Mouse (Mus musculus) cerebellum, adult 9-10 months (tissue): ENCODE measurements around the gene Bri3bp.
A peak's percentile ranks its signal among the peaks of the same experiment; 100 is the strongest.

Experiments used
- DNase-seq: peaks from one replicate; pipeline ENCODE4 v3.0.0; 2022

Bri3bp gene

GRCm38 (mm10) chr5:125441234-125442114 lies at the start of gene Bri3bp:
Bri3bp (plus strand) TSS chr5:125441568.
- peak; percentile 64 for DNase-seq

DNA sequence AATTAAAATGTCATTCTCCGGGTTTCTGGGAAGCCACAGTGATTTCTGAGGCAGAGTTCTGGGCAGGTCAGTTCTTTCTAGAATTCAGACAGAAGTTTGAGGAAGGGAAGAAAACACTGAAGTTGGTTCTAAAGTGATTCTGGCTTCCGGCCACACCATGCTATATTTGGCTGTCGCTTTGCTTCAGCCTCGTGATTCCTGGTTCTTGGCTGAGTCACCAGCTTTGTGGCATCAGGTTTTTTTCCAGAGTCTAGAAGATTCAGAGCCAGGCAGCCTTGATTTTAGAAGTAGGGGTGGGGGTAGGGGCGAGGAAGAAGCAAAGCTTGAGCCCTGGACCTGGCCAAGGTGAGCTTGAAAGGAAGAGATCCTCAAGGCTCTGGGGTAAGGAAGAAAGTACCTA lies 49.8 kb upstream of the Bri3bp start:
- peak; percentile 84 for DNase-seq

DNA sequence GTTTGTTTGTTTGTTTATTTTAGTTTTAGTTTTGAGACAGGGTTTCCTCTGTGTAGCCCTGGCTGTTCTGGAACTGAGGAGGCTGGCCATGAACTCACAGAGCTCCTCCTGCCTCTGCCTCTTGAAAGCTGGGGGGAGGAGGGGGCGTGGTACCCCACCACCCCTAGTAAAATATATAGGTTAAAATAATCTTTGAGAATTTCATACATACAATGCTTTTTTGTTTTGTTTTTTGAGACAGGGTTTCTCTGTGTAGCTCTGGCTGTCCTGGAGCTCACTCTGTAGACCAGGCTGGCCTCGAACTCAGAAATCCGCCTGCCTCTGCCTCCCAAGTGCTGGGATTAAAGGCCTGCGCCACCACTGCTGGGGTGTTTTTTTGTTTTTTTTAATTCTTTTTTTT lies 49.2 kb upstream of the Bri3bp start:
- peak; percentile 60 for DNase-seq

GRCm38 (mm10) chr5:125392618-125392976 lies 48.8 kb upstream of the Bri3bp start:
- no peak for DNase-seq

GRCm38 (mm10) chr5:125392977-125393621 lies 48.3 kb upstream of the Bri3bp start:
- peak; percentile 95 for DNase-seq

DNA sequence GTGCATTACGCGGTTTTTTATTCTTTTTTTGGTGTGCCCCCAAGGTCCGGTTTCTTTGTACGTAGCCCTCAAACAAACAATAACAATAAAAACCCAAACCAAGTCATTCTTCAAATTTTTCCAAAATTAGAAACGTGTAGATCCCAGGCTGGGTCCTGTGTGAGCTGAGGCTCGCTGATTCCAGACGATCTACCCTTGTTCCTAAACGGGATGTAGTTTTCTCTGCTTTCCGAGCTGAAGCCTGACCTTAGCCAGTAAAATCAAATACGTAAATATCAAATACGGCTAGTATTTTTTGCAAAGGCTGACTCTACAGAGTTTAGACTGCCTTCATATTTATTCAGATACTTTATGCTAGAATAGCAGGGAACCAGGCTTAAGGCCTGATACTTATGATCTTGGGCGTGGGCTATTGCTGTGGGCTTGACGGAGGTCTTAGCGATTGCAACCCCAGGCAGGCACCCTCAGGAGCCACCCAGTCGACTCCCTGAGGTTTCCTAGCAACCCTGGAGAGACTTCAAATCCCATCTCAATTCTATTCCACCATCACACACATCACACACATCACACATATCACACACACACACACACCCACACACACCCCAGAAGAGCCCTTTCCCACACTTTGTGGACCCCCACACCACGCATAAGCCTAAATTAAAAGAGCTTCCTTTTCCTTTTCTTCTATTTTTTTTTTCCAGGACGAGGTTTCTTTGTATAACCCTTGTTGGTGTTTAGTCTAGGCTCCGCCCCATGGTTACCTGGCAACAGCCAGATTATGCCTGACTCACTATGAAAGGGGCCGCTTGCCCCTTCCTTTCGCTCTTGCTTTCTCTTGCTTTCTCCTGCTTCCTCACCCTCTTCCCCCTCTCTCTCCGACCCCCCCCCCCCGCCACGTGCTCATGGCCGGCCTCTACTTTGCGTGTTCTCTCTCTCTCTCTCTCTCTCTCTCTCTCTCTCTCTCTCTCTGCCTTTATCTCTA lies 47.5 kb upstream of the Bri3bp start:
- peak; percentile 71 for DNase-seq

DNA sequence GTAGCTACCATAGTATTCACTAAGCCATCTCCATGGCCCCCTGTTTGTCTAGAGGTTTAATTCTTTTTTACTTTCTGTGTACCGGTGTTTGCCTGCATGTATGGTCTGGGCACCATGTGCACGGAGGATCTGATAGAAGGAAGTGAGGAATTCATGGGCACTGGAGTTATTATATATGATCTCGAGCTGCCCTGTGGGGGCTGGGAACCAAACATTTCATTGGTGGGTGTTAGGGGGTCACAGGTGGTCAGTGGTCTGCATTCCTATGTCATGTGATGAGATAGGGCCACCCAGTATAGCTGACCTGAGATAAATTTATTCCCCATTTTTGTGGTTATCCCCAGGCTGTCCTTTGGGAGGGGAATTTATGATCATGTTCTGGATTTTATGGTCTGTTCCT lies 46.4 kb upstream of the Bri3bp start:
- DNase-seq: no peak

DNA sequence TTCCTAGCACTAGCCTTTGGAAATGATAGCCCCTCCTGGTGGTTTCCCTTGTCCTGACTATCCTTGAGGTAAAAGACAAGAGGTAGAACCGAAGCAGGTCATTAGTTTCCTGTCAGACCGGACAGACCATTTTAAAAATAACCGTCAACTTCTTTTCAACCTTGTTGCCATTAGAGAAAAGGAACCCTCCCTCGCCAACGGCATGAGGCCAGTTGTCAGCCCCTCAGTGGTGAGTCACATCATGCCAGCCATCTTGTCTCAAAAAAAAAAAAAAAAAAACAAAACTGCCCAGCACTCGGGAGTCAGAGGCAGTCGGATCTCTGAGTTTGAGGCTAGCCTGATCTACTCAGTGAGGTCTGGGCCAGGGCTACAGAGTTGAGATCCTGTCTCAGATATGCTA lies 40.5 kb upstream of the Bri3bp start:
- no peak for DNase-seq

GRCm38 (mm10) chr5:125402476-125402875 lies 38.9 kb upstream of the Bri3bp start:
- DNase-seq: no peak

DNA sequence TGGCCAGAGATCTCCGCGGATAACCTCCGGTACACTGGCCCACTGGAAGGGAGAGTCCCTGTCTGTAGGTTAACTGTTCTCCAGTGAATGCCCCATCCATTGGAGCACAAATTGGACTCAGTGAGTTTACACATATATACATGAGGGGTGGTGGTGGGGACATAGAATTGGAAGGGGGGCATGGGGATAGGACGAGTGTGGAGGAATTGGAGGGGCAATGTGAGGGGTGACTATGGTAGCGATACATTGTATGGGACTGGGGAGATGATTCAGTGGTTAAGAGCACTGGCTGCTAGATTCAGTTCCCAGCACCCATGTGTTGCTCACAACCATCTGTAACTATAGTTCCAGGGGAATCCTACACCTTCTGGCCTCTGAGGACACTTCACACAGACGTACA lies 38.4 kb upstream of the Bri3bp start:
- no peak for DNase-seq

DNA sequence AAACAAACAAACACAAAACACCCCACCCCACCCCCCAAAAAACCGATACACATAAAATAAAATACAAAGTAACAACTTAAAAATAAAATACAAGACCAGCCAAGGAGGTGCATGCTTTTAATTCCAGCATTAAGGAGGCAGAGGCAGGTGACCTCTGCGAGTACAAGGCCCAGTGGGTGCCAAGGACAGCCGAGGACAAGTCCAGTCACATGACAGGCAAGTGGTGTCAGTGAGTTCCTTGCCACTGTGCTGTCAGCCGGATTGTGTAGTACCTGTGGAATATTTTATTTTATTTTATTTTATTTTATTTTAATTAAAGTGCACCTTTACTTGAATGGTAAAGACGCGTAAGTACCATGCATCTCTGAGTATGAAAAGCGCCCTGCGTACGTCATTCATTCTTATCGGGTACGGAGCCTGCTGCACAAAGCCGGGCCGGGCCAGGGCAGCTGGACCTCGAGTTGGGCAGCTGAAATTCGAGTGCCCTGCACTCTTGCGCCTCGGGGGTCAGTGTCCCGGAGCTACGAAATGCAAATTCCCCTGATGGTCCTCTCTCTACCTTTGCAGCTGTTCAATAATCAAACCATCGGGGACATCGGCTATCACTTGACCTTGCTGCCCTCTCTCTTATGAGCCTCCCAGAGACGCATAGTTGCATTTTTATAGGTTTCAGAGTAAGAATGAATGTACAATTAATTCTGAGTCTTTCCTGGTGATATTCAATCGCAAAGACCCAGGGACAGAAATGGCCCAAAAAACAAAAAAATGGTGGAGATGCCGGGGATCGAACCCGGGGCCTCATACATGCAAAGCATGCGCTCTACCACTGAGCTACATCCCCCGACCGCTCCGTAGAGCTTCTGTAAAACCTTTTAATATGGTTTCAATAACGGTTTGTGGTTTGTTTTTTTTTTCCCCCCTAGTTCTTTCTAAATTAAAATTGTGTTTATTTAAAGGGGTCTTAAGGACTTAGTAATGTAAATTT lies 37.6 kb upstream of the Bri3bp start:
- DNase-seq: peak; percentile 74

GRCm38 (mm10) chr5:125404536-125404902 lies 36.8 kb upstream of the Bri3bp start:
- no peak for DNase-seq

GRCm38 (mm10) chr5:125404903-125405545 lies 36.3 kb upstream of the Bri3bp start:
- DNase-seq: peak; percentile 68

GRCm38 (mm10) chr5:125405546-125406248 lies 35.7 kb upstream of the Bri3bp start:
- peak; percentile 93 for DNase-seq

GRCm38 (mm10) chr5:125406322-125407016 lies 34.9 kb upstream of the Bri3bp start:
- no peak for DNase-seq

- no peak for DNase-seq
Observed at GRCm38 (mm10) chr5:125407020-125407830, 34.1 kb upstream of the Bri3bp start.

- DNase-seq: peak; percentile 63
Observed at GRCm38 (mm10) chr5:125407910-125408575, 33.3 kb upstream of the Bri3bp start.

DNA sequence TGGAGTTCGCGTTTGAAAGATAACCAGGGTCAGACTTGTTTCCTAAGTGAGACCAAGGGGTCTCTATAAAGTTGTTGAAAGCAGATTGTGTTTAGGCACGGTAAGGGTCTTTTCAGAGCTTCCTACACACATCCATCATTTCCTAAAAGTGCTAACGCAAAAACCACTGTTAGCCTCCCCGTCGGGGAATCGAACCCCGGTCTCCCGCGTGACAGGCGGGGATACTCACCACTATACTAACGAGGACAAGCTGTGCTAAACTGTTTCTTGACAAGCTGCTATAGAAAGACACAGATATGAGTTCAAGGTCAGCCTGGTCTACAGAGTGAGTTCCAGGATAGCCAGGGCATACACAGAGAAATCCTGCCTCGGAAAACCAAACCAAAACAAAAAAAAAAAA lies 32.5 kb upstream of the Bri3bp start:
- DNase-seq: peak; percentile 75
